Mouse (Mus musculus): ENCODE measurements around the gene Rps6kb2.

Gene Rps6kb2

DNA sequence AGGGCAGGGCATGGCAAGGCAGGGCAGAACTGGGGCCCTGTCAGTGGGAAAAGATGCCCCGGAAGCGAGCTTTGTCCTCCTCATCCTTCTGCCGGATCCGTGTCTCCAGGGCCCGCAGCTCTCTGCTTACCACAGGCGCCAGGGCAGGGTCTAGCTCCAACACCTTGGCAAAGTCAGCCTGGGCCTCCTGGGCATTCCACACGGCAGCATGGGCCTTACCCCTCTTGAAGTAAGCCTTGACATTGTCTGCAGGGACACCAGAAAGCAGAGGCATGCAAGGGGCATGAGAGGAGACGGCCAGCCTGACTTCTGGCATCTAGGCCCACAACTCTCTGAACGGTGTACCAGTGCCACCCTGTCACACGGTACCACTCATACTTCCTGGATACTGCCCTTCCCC is 48.6 kb downstream of the Rps6kb2 start:
- no peaks in the 10 kb centered on the region for H3K27me3 ChIP-seq (ENCODE audit: control insufficient read depth, insufficient read depth, low read length, poor library complexity, severe bottlenecking)
- DNase-seq (ENCODE audit: low read depth, low spot score) = no peak
- H3K36me3 ChIP-seq (ENCODE audit: control insufficient read depth, insufficient read depth, low read length, poor library complexity, severe bottlenecking) = peaks cover 13% of the 10 kb centered on the region

DNA sequence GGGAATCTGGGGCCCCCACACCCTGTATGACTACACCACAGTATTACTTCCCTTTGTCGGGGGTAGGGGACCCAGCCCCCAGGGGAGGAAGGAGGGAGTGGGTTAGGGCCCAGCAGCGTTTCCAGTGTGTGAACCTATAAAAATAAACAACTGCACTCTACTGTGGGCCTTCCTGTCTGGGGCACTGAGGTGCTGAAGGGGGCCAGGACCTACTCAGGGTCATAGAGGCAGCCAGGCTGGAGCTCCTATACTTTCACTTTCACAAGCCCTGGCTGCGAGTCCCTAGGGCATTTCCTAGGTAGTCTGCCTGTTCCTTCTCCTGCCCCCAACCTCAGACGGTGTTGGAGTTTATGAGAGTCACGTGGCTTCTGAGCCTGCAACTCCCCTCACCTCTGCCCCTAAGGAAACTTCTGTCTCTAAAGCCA is 49.3 kb downstream of the Rps6kb2 start:
- peak; percentile 75 for DNase-seq (ENCODE audit: low read depth, low spot score)
- Histone ChIP-seq H3K36me3 (ENCODE audit: control insufficient read depth, insufficient read depth, low read length, poor library complexity, severe bottlenecking) (peaks cover 13% of the 10 kb centered on the region), H3K27me3 (ENCODE audit: control insufficient read depth, insufficient read depth, low read length, poor library complexity, severe bottlenecking) (no peaks in the 10 kb centered on the region)

DNA sequence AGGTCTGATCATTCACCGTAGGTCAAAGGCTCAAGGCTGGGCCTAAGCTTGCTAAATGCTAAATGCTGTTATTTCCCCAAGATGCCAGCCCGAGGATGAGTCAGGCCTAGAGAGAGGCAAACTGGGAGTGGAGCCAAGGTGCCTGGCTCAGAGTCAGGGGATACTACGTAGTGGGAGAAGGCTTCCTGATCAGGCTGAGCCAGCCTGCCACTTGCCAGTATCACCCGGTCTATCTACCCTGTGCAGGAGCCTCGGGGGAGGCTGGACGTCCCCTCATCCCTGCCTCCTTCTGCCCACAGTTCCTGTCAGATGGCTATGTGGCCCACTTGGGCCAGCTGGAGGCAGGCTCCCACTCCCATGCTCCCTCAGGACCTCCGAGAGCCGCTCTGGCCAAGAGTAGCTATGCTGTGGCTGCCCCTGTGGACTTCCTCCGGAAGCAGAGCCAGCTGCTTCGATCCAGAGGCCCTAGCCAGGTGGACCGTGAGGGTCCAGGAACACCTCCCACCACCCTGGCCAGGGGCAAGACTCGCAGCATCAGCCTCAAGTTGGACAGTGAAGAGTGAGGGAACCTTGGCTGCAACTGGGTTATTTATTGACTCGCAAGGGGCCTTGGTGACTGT is 49.9 kb downstream of the Rps6kb2 start:
- H3K27me3 ChIP-seq (ENCODE audit: control insufficient read depth, insufficient read depth, low read length, poor library complexity, severe bottlenecking) = no peaks in the 10 kb centered on the region
- no peak for DNase-seq (ENCODE audit: low read depth, low spot score)
- H3K36me3 ChIP-seq (ENCODE audit: control insufficient read depth, insufficient read depth, low read length, poor library complexity, severe bottlenecking) = peaks cover 13% of the 10 kb centered on the region

DNA sequence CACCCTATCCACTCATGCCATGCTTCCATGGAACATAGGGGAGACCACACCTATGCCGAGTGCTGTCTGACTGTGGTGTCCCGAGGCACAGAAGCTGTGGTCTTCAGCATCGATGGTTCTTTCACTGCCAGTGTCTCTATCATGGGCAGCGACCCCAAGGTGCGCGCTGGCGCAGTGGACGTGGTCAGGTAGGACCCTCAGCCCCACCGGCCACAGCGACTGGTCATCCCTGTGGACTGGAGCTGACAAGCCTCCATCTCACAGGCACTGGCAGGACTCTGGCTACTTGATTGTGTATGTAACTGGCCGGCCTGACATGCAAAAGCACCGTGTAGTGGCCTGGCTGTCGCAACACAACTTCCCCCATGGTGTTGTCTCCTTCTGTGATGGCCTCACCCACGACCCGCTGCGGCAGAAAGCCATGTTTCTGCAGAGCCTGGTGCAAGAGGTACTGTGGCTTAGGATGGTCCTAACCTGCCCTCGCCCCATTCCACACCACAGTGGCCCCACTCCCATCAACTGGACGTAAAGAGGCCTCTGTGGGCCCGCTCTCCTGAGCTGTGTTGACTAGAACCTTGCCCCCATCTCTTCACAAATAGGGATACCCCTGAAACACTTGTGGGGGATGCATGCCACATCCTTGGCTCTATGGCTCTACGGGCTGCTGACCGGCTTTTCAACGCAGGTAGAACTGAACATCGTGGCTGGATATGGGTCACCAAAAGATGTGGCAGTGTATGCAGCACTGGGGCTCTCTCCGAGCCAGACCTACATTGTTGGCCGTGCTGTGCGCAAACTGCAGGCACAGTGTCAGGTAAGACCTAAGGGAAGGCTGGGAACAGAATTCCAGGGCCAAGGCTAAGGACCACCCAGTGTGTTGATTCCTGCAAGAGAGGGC is 50.8 kb downstream of the Rps6kb2 start:
- Histone ChIP-seq H3K36me3 (ENCODE audit: control insufficient read depth, insufficient read depth, low read length, poor library complexity, severe bottlenecking) (peaks cover 15% of the 10 kb centered on the region), H3K27me3 (ENCODE audit: control insufficient read depth, insufficient read depth, low read length, poor library complexity, severe bottlenecking) (no peaks in the 10 kb centered on the region)
- DNase-seq (ENCODE audit: low read depth, low spot score) = no peak

DNA sequence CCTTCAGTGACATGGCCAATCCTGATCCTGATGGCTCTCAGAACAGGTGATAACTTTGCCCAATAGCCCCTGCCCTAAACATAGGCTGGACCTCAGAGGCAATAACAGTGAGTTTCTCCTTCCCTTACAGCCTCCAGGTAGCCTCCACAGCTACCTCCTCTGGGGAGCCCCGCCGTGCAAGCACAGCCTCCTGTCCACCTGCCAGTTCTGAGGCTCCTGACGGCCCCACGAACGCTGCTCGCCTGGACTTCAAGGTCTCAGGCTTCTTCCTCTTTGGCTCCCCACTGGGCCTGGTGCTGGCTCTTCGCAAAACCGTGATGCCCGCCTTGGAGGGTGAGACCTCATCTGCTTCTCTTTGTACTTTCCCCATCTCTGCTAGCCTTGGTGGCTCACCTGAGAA is 54.6 kb downstream of the Rps6kb2 start:
- Histone ChIP-seq H3K27me3 (ENCODE audit: control insufficient read depth, insufficient read depth, low read length, poor library complexity, severe bottlenecking) (no peaks in the 10 kb centered on the region), H3K36me3 (ENCODE audit: control insufficient read depth, insufficient read depth, low read length, poor library complexity, severe bottlenecking) (peaks cover 15% of the 10 kb centered on the region)
- no peak for DNase-seq (ENCODE audit: low read depth, low spot score)

DNA sequence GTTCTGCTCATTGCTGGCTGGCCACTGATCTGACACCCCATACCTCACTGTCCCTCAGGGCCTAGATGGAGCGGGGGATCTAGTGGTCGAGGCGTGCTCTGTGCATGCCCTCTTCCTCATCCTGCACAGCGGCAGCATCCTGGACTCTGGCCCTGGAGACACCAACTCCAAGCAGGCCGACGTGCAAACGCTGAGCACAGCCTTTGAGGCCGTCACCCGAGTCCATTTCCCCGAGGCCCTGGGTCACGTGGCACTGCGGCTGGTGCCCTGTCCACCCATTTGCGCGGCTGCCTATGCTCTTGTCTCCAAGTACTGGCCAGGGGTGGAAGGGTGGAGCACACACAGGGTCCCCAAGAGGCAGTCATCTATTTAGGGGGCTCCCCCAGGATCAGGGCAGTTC is 56.5 kb downstream of the Rps6kb2 start:
- H3K36me3 ChIP-seq (ENCODE audit: control insufficient read depth, insufficient read depth, low read length, poor library complexity, severe bottlenecking) = peaks cover 11% of the 10 kb centered on the region
- DNase-seq (ENCODE audit: low read depth, low spot score) = no peak
- no peaks in the 10 kb centered on the region for H3K27me3 ChIP-seq (ENCODE audit: control insufficient read depth, insufficient read depth, low read length, poor library complexity, severe bottlenecking)

DNA sequence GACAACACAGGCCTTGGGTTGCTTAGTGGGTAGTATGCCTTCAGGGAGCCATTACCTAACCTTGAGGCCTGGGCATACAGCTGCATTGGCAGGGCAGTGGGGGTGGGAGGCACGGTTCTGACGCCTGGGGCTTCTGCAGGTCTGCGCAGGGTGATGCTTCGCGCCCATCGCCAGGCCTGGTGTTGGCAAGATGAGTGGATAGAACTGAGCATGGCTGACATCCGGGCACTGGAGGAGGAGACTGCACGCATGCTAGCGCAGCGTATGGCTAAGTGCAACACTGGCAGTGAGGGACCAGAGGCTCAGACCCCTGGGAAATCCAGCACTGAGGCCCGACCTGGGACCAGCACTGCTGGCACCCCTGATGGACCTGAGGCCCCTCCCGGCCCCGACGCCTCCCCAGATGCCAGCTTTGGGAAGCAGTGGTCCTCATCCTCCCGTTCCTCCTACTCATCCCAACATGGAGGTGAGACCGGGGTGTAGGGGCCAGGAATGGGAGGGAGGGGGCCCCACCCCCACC is 58.4 kb downstream of the Rps6kb2 start:
- no peaks in the 10 kb centered on the region for H3K27me3 ChIP-seq (ENCODE audit: control insufficient read depth, insufficient read depth, low read length, poor library complexity, severe bottlenecking)
- peaks cover 10% of the 10 kb centered on the region for H3K36me3 ChIP-seq (ENCODE audit: control insufficient read depth, insufficient read depth, low read length, poor library complexity, severe bottlenecking)
- no peak for DNase-seq (ENCODE audit: low read depth, low spot score)
